Mouse (Mus musculus): Measurements from ENCODE around the gene Ncam2.

The Ncam2 gene

DNA sequence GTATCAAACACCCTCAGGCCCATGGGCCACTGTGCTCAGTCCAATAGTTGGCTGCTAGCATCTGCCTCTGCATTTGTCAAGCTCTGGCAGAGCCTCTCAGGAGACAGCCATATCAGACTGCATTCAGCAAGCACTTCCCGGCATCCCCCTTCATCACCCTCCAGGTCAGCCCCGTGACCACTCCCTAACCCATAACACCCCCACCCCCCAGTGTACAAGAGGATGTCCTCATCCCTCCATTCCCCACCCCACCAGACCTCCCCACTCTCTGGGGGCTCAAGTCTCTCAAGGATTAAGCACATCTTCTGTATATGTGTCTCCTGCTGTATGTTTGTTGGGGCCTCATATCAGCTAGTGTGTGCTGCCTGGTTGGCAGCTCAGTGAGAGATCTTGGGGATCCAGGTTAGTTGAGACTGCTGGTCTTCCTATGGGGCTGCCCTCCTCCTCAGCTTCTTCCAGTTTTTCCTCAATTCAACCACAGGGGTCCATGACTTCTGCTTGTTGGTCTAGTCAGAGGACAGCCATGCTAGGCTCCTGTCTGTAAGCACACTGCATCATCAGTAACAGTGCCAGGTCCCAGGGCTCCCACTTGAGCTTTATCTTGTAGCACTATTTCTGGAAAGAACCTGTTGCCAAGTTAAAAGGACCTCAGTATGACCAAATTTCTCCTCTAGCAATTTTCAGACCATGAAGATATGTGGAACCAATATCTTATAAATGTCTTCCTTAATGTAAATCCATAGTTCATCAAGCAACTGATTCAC is 73.3 kb downstream of the Ncam2 start:
- no peak for TF ChIP-seq CTCF (conservative IDR thresholded peaks at IDR 0.05; ENCODE audit: low read length)
- no peak for TF ChIP-seq POU5F1 (IDR thresholded peaks at IDR 0.05; ENCODE audit: borderline replicate concordance, low read length)
- TF ChIP-seq NANOG (IDR thresholded peaks at IDR 0.05; ENCODE audit: borderline replicate concordance, low read length), result no peak
- H3K27me3 ChIP-seq (ENCODE audit: insufficient read depth, low read length), result no peaks in the 10 kb centered on the region
- no peaks in the 10 kb centered on the region for H3K9me3 ChIP-seq (ENCODE audit: low read length)
- no peaks in the 10 kb centered on the region for H3K36me3 ChIP-seq (ENCODE audit: insufficient read depth, low read length)
- H3K4me1 ChIP-seq (replicated peaks; ENCODE audit: low read depth, low read length), result no peaks in the 10 kb centered on the region
- no peak overlapping the region for H3K4me3 ChIP-seq (replicated peaks; ENCODE audit: low read length)

DNA sequence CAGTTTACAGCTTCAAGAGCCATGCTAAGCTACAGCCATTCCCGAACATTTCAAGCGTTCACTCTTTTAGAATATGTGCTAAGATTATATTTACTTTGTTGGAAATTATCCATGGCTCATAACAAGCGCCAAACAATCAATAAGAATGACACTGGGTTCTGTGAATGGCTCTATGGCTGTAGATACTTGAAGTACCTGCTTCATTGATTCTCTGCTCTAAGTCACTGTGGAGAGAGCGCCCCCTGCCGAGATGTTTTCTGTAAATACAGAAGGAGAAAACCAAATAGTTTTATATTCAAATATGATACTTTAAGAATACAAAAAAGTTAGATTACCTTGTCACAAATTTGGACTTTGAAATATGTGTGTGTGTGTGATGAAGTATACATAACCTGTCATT is 83.7 kb downstream of the Ncam2 start:
- no peaks in the 10 kb centered on the region for H3K27me3 ChIP-seq (ENCODE audit: insufficient read depth, low read length)
- H3K4me3 ChIP-seq (replicated peaks; ENCODE audit: low read length), result no peak overlapping the region
- no peaks in the 10 kb centered on the region for H3K36me3 ChIP-seq (ENCODE audit: insufficient read depth, low read length)
- peak; percentile 62 for TF ChIP-seq CTCF (conservative IDR thresholded peaks at IDR 0.05; ENCODE audit: low read length)
- TF ChIP-seq NANOG (IDR thresholded peaks at IDR 0.05; ENCODE audit: borderline replicate concordance, low read length), result no peak
- no peaks in the 10 kb centered on the region for H3K4me1 ChIP-seq (replicated peaks; ENCODE audit: low read depth, low read length)
- H3K9me3 ChIP-seq (ENCODE audit: low read length), result no peaks in the 10 kb centered on the region

DNA sequence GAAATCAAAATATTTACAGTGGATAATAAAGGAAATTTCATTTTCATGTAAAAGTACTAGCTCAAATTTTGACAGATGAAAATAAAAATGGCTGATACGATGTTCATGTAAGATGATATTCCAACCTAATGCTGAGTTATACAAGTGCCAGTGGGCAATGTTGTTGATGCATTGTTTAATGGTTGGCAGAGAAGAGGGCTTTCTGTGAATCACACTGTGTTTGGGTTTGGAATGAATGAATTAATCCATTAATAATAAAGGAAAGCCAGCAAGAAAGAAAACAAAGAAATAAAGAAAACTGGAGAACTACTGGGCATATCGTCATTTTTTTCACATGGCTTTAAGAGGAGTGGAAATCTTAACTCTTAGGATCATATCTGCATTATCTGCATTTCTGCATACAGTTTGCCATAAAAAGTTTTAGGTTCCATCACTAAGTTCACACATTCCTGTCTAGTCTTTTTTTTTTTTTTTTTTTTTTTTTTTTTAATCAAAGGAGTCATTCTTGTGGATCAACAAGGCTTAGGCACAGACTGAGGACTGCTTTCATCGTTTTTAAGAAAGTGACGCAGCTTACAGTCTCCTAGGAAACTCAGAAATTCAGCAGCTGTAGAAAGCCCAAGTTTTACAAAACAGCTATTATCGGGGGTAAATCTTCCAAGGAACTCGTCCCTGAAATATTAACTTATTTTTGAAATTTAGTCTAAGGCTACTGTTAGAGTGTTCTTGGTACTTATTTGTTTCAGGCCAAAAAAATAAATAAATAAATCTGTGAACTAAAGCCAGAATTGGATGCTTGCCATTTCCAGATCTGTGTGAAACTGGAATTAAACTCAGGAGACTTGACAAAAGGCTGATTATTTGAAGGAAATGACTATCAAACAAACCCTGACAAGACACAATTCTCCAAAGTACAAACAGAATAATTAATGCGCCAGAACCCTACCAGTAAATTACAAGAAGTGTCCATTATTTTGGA is 84.7 kb downstream of the Ncam2 start:
- H3K27me3 ChIP-seq (ENCODE audit: insufficient read depth, low read length), result no peaks in the 10 kb centered on the region
- H3K4me3 ChIP-seq (replicated peaks; ENCODE audit: low read length), result no peak overlapping the region
- TF ChIP-seq POU5F1 (IDR thresholded peaks at IDR 0.05; ENCODE audit: borderline replicate concordance, low read length) (no peak), NANOG (IDR thresholded peaks at IDR 0.05; ENCODE audit: borderline replicate concordance, low read length) (no peak), CTCF (conservative IDR thresholded peaks at IDR 0.05; ENCODE audit: low read length) (no peak)
- H3K36me3 ChIP-seq (ENCODE audit: insufficient read depth, low read length), result no peaks in the 10 kb centered on the region
- H3K9me3 ChIP-seq (ENCODE audit: low read length), result no peaks in the 10 kb centered on the region
- no peaks in the 10 kb centered on the region for H3K4me1 ChIP-seq (replicated peaks; ENCODE audit: low read depth, low read length)

DNA sequence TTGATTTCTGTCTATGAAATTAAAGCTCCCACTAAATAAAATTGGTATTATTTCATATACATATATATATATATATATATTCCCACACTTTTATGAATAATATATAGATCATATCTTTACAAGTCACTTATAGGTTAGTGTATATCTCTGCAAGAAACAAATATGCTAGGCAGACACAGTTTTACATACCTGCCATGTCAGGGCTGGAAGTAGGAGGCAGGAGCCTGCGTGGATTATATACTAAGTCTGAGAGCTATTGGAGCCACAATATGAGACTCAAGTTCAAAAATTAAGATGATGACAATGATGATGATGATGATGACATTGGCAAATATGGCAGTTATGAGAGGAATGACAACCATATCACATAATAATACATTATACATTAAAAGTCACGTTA is 85.4 kb downstream of the Ncam2 start:
- no peaks in the 10 kb centered on the region for H3K4me1 ChIP-seq (replicated peaks; ENCODE audit: low read depth, low read length)
- H3K27me3 ChIP-seq (ENCODE audit: insufficient read depth, low read length), result no peaks in the 10 kb centered on the region
- H3K36me3 ChIP-seq (ENCODE audit: insufficient read depth, low read length), result no peaks in the 10 kb centered on the region
- no peak for TF ChIP-seq NANOG (IDR thresholded peaks at IDR 0.05; ENCODE audit: borderline replicate concordance, low read length)
- no peak for TF ChIP-seq CTCF (conservative IDR thresholded peaks at IDR 0.05; ENCODE audit: low read length)
- no peak for TF ChIP-seq POU5F1 (IDR thresholded peaks at IDR 0.05; ENCODE audit: borderline replicate concordance, low read length)
- no peak overlapping the region for H3K4me3 ChIP-seq (replicated peaks; ENCODE audit: low read length)
- no peaks in the 10 kb centered on the region for H3K9me3 ChIP-seq (ENCODE audit: low read length)

DNA sequence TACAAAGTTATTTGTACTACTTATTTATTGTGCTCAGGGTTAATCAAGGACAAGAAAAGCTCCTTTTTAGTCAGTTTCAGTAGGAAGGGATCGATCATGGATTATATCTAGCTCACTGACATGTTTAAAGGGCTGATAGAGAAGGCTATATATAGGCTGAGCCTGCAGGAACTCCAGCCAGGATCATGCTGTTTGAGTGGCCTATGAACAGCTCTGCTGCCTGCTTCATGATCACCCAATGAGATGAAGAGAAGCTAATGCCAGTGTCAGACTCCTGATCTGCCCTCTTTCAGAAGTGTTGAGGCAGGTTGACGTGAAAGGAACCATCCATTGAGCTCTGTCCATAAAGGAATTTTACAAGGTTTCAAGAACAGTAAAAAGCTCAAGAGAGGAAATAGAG is 103.3 kb downstream of the Ncam2 start:
- no peaks in the 10 kb centered on the region for H3K27me3 ChIP-seq (ENCODE audit: insufficient read depth, low read length)
- TF ChIP-seq CTCF (conservative IDR thresholded peaks at IDR 0.05; ENCODE audit: low read length), result no peak
- no peak for TF ChIP-seq POU5F1 (IDR thresholded peaks at IDR 0.05; ENCODE audit: borderline replicate concordance, low read length)
- TF ChIP-seq NANOG (IDR thresholded peaks at IDR 0.05; ENCODE audit: borderline replicate concordance, low read length), result no peak
- H3K9me3 ChIP-seq (ENCODE audit: low read length), result no peaks in the 10 kb centered on the region
- H3K36me3 ChIP-seq (ENCODE audit: insufficient read depth, low read length), result no peaks in the 10 kb centered on the region
- H3K4me3 ChIP-seq (replicated peaks; ENCODE audit: low read length), result no peak overlapping the region
- H3K4me1 ChIP-seq (replicated peaks; ENCODE audit: low read depth, low read length), result no peaks in the 10 kb centered on the region

DNA sequence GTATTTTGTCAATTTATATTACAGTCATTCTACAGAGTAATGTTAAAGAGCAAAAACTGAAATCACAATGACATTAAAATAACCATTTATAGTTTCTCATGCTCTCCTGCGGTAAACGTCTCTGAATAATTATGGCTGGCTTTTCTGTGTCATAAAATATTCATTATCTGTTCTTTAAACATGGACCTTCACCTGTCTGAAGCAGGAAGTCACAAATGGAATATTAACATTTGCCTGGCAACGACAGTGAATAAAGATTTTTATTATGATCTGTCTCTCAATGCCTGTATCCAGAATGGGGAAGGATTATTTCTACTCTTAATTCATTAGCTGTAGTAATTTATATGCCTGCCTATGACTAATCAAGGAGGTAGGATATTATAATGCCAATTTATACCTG is 108.7 kb downstream of the Ncam2 start:
- Histone ChIP-seq H3K9me3 (ENCODE audit: low read length) (no peaks in the 10 kb centered on the region), H3K36me3 (ENCODE audit: insufficient read depth, low read length) (no peaks in the 10 kb centered on the region), H3K4me3 (replicated peaks; ENCODE audit: low read length) (no peak overlapping the region), H3K27me3 (ENCODE audit: insufficient read depth, low read length) (no peaks in the 10 kb centered on the region), H3K4me1 (replicated peaks; ENCODE audit: low read depth, low read length) (no peaks in the 10 kb centered on the region)
- TF ChIP-seq NANOG (IDR thresholded peaks at IDR 0.05; ENCODE audit: borderline replicate concordance, low read length), result no peak
- no peak for TF ChIP-seq POU5F1 (IDR thresholded peaks at IDR 0.05; ENCODE audit: borderline replicate concordance, low read length)
- TF ChIP-seq CTCF (conservative IDR thresholded peaks at IDR 0.05; ENCODE audit: low read length), result no peak

DNA sequence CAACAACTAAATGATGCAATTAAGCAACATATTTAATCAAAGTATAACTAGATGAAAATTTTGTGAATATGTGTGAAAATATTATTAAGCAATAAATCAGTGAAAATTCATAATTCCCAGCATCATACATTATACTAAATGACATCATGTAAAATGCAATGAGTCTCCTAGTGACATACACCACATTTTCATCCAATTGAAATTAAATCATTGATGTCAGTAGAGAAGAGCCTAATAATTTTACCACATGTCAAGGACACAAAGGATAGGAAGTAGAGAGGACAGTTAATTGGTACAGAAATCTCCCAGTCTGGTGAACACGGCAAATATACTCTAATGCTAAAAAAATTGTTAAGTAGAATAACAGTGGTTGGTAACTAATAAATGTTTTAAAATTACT is 118.5 kb downstream of the Ncam2 start:
- no peak for TF ChIP-seq POU5F1 (IDR thresholded peaks at IDR 0.05; ENCODE audit: borderline replicate concordance, low read length)
- no peak overlapping the region for H3K4me3 ChIP-seq (replicated peaks; ENCODE audit: low read length)
- no peaks in the 10 kb centered on the region for H3K36me3 ChIP-seq (ENCODE audit: insufficient read depth, low read length)
- H3K27me3 ChIP-seq (ENCODE audit: insufficient read depth, low read length), result no peaks in the 10 kb centered on the region
- no peaks in the 10 kb centered on the region for H3K4me1 ChIP-seq (replicated peaks; ENCODE audit: low read depth, low read length)
- no peaks in the 10 kb centered on the region for H3K9me3 ChIP-seq (ENCODE audit: low read length)

DNA sequence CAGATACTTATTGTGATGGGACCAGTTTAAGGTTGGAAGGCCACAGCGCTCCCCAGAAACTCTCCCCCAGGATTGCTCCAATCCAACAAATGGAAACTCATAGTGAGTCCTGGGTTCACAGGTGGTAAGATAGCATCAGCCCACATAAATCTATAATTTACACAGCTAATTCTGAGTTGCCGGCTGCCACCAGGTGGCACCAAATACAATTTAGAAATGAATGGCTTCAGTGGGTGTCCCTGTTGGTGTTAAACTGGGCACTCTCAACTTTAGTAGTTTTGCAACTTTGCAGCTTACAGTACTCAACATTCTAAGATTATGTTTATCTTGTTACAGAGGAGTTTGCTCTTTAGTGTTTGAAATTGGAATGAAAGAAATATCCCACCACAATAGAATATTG is 130.0 kb downstream of the Ncam2 start:
- Histone ChIP-seq H3K4me3 (replicated peaks; ENCODE audit: low read length) (no peak overlapping the region), H3K4me1 (replicated peaks; ENCODE audit: low read depth, low read length) (no peaks in the 10 kb centered on the region), H3K36me3 (ENCODE audit: insufficient read depth, low read length) (no peaks in the 10 kb centered on the region), H3K27me3 (ENCODE audit: insufficient read depth, low read length) (no peaks in the 10 kb centered on the region), H3K9me3 (ENCODE audit: low read length) (no peaks in the 10 kb centered on the region)
- TF ChIP-seq CTCF (conservative IDR thresholded peaks at IDR 0.05; ENCODE audit: low read length) (peak; percentile 48), NANOG (IDR thresholded peaks at IDR 0.05; ENCODE audit: borderline replicate concordance, low read length) (no peak)

Data from E14TG2a.4 (cell line).